Mouse (Mus musculus) stomach, embryonic 14.5 days (tissue): Measurements from ENCODE around the gene Bnc2. TPM values are rescaled to one million over a fixed set of nuclear protein-coding genes. Genes with fewer than 3 reads are reported as not detected.

ENCODE experiments used
- ATAC-seq: fragments of 200-750 bp; cut with Nextera tagmentation; 2 replicates; pipeline ENCODE4 v1.8.0; 2017; ENCODE audit warnings: low read depth, moderate TSS enrichment; ENCODE audit not compliant: insufficient number of reproducible peaks, insufficient read depth, low FRiP score
- H3K27ac ChIP-seq: fragments of 300-500 bp; sonication (generic); 2 replicates; pipeline ENCODE4 v1.5.1; 2014; ENCODE audit warnings: mild to moderate bottlenecking, low read length, moderate library complexity, mixed read lengths
- H3K27me3 ChIP-seq: fragments of 300-500 bp; sonication (generic); 2 replicates; pipeline ENCODE4 v1.6.1; 2014; ENCODE audit warnings: low read length, control low read depth, mixed read lengths; ENCODE audit not compliant: control insufficient read depth, insufficient read depth
- H3K36me3 ChIP-seq: fragments of 300-500 bp; sonication (generic); 2 replicates; pipeline ENCODE4 v1.6.1; 2014; ENCODE audit warnings: mild to moderate bottlenecking, control low read depth, low read length, moderate library complexity, mixed read lengths; ENCODE audit not compliant: control insufficient read depth, insufficient read depth
- H3K4me1 ChIP-seq: fragments of 300-500 bp; sonication (generic); 2 replicates; pipeline ENCODE4 v1.6.1; 2014; ENCODE audit warnings: low read length, control low read depth, mixed read lengths; ENCODE audit not compliant: control insufficient read depth, insufficient read depth
- H3K4me2 ChIP-seq: fragments of 300-500 bp; sonication (generic); replicated peaks from 2 replicates; pipeline ENCODE4 v1.6.1; 2014; ENCODE audit warnings: low read depth, low read length, control low read depth
- H3K4me3 ChIP-seq: fragments of 300-500 bp; sonication (generic); 2 replicates; pipeline ENCODE4 v1.5.1; 2014; ENCODE audit warnings: low read depth, low read length, control low read depth
- H3K9ac ChIP-seq: fragments of 300-500 bp; sonication (generic); replicated peaks from 2 replicates; pipeline ENCODE4 v1.6.1; 2014; ENCODE audit warnings: low read depth, mild to moderate bottlenecking, control low read depth, low read length, moderate library complexity, mixed read lengths
- H3K9me3 ChIP-seq: fragments of 300-500 bp; sonication (generic); 2 replicates; pipeline ENCODE4 v1.6.1; 2016; ENCODE audit warnings: low read depth, low read length, control low read depth; ENCODE audit not compliant: control insufficient read depth
- whole genome bisulfite sequencing: fragments of 180-500 bp; shearing (Covaris S2); extraction: QIAGEN DNeasy Blood & Tissue Kit; methylation state at CpG from one replicate; pipeline ENCODE4 v1.1.7; 2014; 5-methylcytosine and 5-hydroxymethylcytosine counted together
- polyA plus RNA-seq: library from polyadenylated mRNA; unstranded; fragments of >200 nt; fragmentation: Nextera tagmentation; extraction: Ambion mirVana; gene quantifications from 2 replicates; pipeline ENCODE4 v1.2.1, GENCODE M21; 2014

Bnc2 gene
- polyA plus RNA-seq, 1 experiment from 2014 or later = 35.7 TPM

DNA sequence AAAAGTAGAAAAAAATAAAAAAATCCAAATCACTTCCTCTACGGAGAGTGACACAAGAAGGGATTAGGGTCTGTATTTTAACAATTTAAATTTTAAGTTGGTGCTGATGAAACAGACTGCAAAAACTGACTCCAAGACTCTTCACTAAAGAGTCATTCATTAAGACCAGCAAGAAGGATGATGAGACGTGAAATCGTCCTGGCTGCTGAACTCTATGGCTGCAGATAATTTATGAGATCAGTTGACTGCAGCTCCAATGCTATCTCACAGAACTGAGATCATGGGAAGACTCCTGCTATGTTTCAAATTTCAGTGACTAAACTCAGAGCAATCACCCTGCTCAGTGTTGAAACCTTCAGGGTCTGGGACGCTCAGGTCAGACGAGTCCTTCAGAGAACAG, 345.4 kb downstream of the Bnc2 start:
- Histone ChIP-seq H3K36me3 (no peaks in the 10 kb centered on the region), H3K4me1 (no peaks in the 10 kb centered on the region), H3K9ac (no peak overlapping the region), H3K27ac (no peak overlapping the region), H3K4me3 (no peak overlapping the region), H3K4me2 (no peak overlapping the region), H3K9me3 (no peaks in the 10 kb centered on the region), H3K27me3 (no peaks in the 10 kb centered on the region)
- ATAC-seq = no peak
- 66% methylated on average over 5 of the region's 5 CpGs for WGBS

DNA sequence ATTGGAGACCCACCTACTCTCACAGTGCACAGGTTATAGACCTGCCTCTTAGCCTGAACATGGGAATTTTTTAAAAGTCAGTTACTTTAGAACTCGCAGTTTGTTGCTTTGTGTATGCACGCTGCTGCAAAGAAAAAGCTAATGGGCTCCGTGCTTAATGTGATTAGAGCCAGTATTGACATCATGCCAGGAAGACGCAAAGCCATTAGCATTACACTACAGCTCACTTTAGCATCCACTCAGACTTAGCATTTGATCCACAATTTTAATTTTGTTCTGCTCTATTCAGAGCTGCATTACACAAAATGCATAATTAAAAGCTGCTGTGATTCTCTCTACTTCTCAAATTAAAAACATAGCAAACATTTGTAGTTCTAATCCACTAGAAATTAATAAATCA, 350.7 kb downstream of the Bnc2 start:
- H3K27ac ChIP-seq = no peak overlapping the region
- H3K36me3 ChIP-seq = no peaks in the 10 kb centered on the region
- WGBS = 74% methylated on average over 4 of the region's 4 CpGs
- H3K9ac ChIP-seq = no peak overlapping the region
- no peak overlapping the region for H3K4me2 ChIP-seq
- no peak for ATAC-seq
- H3K4me3 ChIP-seq = no peak overlapping the region
- no peaks in the 10 kb centered on the region for H3K9me3 ChIP-seq
- no peaks in the 10 kb centered on the region for H3K4me1 ChIP-seq
- H3K27me3 ChIP-seq = no peaks in the 10 kb centered on the region

DNA sequence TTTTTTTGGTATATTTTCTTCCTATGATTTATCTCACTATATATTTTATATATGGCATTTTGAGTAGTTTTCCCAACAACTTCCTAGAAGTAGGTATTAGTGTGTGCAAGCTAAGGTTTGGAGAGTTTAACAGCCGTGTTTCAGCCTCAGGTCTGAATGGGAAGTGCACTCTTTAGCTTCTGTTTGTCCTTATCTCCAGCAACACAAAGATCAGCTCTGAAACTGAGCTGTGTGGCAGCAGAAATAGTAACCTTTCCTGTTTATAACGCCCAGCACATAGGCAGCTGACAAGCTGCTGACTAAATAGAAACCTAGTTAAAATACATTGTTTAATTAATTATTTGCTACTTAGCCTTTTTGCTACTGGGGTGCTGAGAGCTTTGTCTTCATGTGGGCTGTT, 353.5 kb downstream of the Bnc2 start:
- H3K4me1 ChIP-seq = no peaks in the 10 kb centered on the region
- H3K9ac ChIP-seq = no peak overlapping the region
- no peak overlapping the region for H3K4me3 ChIP-seq
- no peaks in the 10 kb centered on the region for H3K9me3 ChIP-seq
- H3K27me3 ChIP-seq = no peaks in the 10 kb centered on the region
- H3K4me2 ChIP-seq = no peak overlapping the region
- H3K36me3 ChIP-seq = no peaks in the 10 kb centered on the region
- no peak for ATAC-seq
- 39% methylated on average over 2 of the region's 2 CpGs for WGBS
- no peak overlapping the region for H3K27ac ChIP-seq

DNA sequence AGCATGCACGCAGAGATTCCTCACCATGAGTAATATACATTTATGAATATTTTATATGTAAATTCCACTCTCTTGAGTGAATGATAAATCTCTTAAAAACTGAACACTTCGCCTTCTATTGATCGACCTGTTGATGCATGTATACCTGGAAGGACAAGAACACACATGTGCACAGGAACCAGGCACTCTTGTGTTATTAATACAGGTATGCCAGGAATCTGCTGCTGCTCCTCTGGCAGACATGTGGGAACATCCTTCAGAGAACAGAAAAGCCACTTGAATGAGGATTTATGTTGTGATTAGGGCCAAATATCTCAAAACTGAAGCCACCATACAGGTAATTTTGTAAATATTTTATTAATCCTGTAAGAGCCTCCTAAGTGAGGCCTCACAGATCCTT, 357.7 kb downstream of the Bnc2 start:
- no peaks in the 10 kb centered on the region for H3K36me3 ChIP-seq
- no peak overlapping the region for H3K9ac ChIP-seq
- no peaks in the 10 kb centered on the region for H3K9me3 ChIP-seq
- H3K27me3 ChIP-seq = no peaks in the 10 kb centered on the region
- no peak overlapping the region for H3K4me3 ChIP-seq
- no peak for ATAC-seq
- H3K4me2 ChIP-seq = no peak overlapping the region
- no peaks in the 10 kb centered on the region for H3K4me1 ChIP-seq
- no peak overlapping the region for H3K27ac ChIP-seq
- WGBS = 81% methylated on average over 3 of the region's 3 CpGs

DNA sequence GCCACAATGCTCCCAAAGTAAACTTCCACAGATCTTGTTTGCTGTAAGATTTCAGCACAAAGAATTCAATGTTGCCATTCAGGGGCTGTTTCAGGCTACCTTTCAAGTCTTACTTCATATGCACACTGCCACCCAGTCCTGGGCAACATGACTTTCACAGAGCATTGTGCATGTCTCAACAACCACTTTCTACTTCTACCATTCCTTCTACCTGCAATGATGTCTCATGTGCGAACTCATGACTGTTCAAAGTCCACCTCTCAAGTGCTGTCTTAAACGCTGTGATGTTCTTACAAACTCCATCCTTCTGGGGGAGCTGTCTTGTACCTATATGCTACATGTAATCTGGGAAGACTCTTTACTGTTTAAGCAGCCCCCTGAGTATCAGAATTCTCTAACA, 363.7 kb downstream of the Bnc2 start:
- no peak overlapping the region for H3K9ac ChIP-seq
- WGBS = 63% methylated on average over 2 of the region's 2 CpGs
- no peaks in the 10 kb centered on the region for H3K27me3 ChIP-seq
- H3K36me3 ChIP-seq = no peaks in the 10 kb centered on the region
- no peak overlapping the region for H3K4me3 ChIP-seq
- no peak for ATAC-seq
- H3K27ac ChIP-seq = no peak overlapping the region
- H3K4me2 ChIP-seq = no peak overlapping the region
- no peaks in the 10 kb centered on the region for H3K9me3 ChIP-seq
- 0 out of 2 replicates have a peak, but pooled peaks cover 12% of the 10 kb centered on the region for H3K4me1 ChIP-seq

DNA sequence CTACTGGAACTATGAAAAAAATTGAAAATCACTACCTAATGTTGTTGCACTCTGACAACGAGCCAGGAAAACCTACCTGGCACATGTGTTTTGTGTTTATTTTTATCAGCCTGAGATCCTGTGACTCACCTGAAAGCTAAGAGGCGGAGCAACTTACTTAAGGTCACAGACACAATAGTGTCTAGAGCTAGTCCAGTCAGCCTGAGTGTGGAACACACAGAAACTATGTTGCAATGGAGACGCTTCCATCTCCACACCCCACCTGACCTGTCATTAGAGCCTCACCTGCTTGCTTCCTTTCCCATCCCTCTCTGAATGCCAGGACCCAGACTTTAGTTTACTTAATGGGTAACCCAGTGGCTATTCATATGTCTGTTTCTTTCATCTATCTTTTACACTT, 364.2 kb downstream of the Bnc2 start:
- WGBS = 62% methylated on average over 3 of the region's 3 CpGs
- H3K4me1 ChIP-seq = 0 out of 2 replicates have a peak, but pooled peaks cover 12% of the 10 kb centered on the region
- no peak overlapping the region for H3K27ac ChIP-seq
- H3K36me3 ChIP-seq = no peaks in the 10 kb centered on the region
- no peak overlapping the region for H3K4me3 ChIP-seq
- no peaks in the 10 kb centered on the region for H3K27me3 ChIP-seq
- no peak for ATAC-seq
- H3K4me2 ChIP-seq = no peak overlapping the region
- H3K9me3 ChIP-seq = no peaks in the 10 kb centered on the region
- H3K9ac ChIP-seq = no peak overlapping the region

DNA sequence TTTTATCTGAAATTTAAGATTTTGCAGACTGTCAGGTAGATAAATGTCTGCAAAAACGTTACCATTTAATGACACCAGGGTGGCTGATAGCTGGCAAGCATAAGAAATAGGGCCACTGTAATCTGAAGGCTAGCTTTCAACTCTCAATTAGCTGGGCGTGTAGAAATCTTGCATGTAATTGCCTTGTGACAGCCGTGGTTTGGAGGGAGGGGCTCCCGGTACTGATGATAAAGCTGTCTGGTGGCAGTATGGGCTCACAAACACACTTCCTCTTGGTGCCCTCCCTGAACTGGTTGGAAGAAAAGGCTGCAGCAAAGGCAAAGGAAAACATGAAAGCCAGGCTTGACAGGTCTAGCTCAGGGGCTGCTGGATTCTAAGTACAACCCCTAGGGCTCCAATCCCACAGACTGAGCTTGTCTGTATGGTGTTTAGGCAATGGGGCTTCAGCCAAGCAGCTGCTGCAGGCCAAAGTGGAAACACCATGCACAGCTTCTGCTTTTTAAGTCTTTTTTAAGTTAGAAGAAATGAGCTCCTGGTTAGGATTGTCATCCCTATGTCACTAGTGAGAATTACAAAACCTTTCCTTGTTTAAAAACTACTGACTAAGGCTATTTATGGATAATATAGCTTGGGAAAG, 366.7 kb downstream of the Bnc2 start:
- ATAC-seq = no peak
- no peak overlapping the region; the same call in 1 of the 2 replicates for H3K27ac ChIP-seq
- WGBS = 19% methylated on average over 4 of the region's 4 CpGs
- H3K27me3 ChIP-seq = no peaks in the 10 kb centered on the region
- no peaks in the 10 kb centered on the region for H3K36me3 ChIP-seq
- H3K4me3 ChIP-seq = no peak overlapping the region
- no peak overlapping the region for H3K9ac ChIP-seq
- H3K4me2 ChIP-seq = no peak overlapping the region
- H3K4me1 ChIP-seq = 0 out of 2 replicates have a peak, but pooled peaks cover 12% of the 10 kb centered on the region
- H3K9me3 ChIP-seq = no peaks in the 10 kb centered on the region

DNA sequence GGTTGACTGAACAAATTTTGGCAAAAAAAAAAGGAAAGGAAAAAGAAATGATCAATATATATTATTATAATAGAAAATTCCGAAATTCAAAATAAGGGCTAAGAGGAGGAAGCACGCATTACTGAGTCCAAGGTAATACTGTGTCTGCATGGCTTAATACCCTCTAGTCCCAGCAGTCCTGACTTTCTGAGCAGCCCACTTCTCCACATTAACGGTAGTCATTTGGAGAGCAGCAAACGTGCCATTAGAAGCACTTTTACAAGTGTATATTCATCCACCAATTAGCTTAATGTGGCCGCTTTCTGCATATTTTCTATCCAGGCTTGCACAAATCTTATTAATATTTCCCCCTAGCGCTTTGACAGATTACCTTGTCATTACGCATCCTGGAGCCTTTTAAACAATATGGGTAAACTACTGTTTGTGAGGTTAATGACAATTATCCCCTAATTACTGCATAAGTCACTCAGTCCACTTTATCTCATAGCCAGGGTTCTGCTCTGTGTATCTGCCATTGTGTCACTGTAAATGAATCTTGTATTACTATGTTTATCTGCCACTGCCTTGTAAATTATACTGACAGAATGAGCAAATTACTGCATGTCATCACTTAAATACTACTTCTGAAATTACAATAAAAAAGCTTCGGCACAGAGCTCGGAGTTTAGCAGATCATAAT, 368.0 kb downstream of the Bnc2 start:
- no peak overlapping the region for H3K9ac ChIP-seq
- H3K4me2 ChIP-seq = no peak overlapping the region
- H3K9me3 ChIP-seq = no peaks in the 10 kb centered on the region
- H3K36me3 ChIP-seq = no peaks in the 10 kb centered on the region
- WGBS = 78% methylated on average over 9 of the region's 9 CpGs
- no peaks in the 10 kb centered on the region for H3K27me3 ChIP-seq
- ATAC-seq = no peak
- H3K4me3 ChIP-seq = no peak overlapping the region
- H3K27ac ChIP-seq = no peak overlapping the region
- H3K4me1 ChIP-seq = 0 out of 2 replicates have a peak, but pooled peaks cover 12% of the 10 kb centered on the region
